Mouse (Mus musculus) liver, embryonic 15.5 days (tissue): Measurements from ENCODE around the gene Otud7b. TPM values are rescaled to one million over a fixed set of nuclear protein-coding genes. Genes with fewer than 3 reads are reported as not detected.

Source experiments
- ATAC-seq: fragments of 200-750 bp; cut with Nextera tagmentation; 2 replicates; pipeline ENCODE4 v1.8.0; 2017; ENCODE audit warnings: moderate number of reproducible peaks, mild to moderate bottlenecking, moderate library complexity; ENCODE audit not compliant: insufficient read depth
- H3K27ac ChIP-seq: fragments of 300-500 bp; sonication (generic); replicated peaks from 2 replicates; pipeline ENCODE4 v1.5.1; 2015; ENCODE audit warnings: mild to moderate bottlenecking, inconsistent platforms
- H3K27me3 ChIP-seq: fragments of 300-500 bp; sonication (generic); 2 replicates; pipeline ENCODE4 v1.6.1; 2015; ENCODE audit warnings: mild to moderate bottlenecking, inconsistent platforms
- H3K36me3 ChIP-seq: fragments of 300-500 bp; sonication (generic); replicated peaks from 2 replicates; pipeline ENCODE4 v1.6.1; 2015; ENCODE audit warnings: moderate library complexity, mild to moderate bottlenecking, inconsistent platforms
- H3K4me1 ChIP-seq: fragments of 300-500 bp; sonication (generic); replicated peaks from 2 replicates; pipeline ENCODE4 v1.6.1; 2015; ENCODE audit warnings: inconsistent platforms
- H3K4me2 ChIP-seq: fragments of 300-500 bp; sonication (generic); 2 replicates; pipeline ENCODE4 v1.6.1; 2015; ENCODE audit warnings: moderate library complexity, mild to moderate bottlenecking, inconsistent platforms
- H3K4me3 ChIP-seq: fragments of 300-500 bp; sonication (generic); replicated peaks from 2 replicates; pipeline ENCODE4 v1.5.1; 2015; ENCODE audit warnings: mild to moderate bottlenecking, inconsistent platforms
- H3K9ac ChIP-seq: fragments of 300-500 bp; sonication (generic); 2 replicates; pipeline ENCODE4 v1.6.1; 2015; ENCODE audit warnings: moderate library complexity, mild to moderate bottlenecking, inconsistent platforms
- H3K9me3 ChIP-seq: fragments of 300-500 bp; sonication (generic); replicated peaks from 2 replicates; pipeline ENCODE4 v1.6.1; 2016; ENCODE audit warnings: inconsistent platforms
- WGBS: fragments of 180-500 bp; shearing (Covaris S2); methylation state at CpG from one replicate; pipeline ENCODE4 v1.1.7; 2015; ENCODE audit warnings: mixed read lengths; ENCODE audit not compliant: insufficient replicate concordance; 5-methylcytosine and 5-hydroxymethylcytosine counted together
- polyA plus RNA-seq: library from polyadenylated mRNA; unstranded; fragments of >200 nt; fragmentation: Nextera tagmentation; extraction: Ambion mirVana; gene quantifications from 2 replicates; pipeline ENCODE4 v1.2.1, GENCODE M21; 2015

Otud7b gene
- 10.3 and 12.0 TPM in 2 replicates for polyA plus RNA-seq

DNA sequence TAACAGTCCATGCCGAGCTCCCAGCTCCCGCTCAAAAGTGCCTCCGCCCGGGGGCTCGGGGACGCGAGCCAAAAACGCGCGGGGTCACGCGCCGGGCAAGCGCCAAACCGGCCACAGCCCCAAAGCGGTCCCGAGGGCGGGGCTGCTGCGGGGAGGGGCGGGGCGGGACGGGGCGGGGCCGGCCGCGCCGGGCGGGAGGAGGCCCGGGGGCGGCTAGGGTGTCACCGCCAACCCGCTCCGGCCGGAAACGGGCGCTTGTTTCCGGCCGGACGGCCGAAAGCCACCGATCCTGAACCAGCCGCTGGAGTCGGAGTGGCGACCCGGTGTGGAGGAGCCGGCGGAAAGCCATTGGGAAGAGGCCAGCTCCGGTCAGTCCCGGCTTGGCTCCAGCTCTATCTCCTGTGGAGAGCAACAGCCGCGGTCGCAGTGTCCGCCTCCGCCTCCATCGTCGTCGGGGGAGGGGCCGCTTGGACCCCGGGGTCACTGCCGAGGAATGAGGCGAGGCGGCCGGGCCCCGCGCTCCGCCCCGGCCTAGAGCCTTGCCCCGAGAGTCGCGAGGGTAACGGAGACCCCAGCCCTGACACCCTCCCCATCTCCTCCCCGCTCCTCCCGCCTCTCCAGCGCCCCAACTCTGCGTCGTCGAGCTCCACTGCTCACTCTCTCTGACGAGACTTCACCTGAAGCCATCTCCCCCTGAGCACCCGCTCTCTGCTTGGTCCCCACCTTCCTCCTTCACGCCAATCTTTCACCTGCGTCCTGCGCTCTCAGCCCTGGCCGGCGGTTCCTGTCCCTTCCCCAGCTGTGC, at the start of gene Otud7b:
TSS of gene Otud7b (plus strand) at position 267 of the 805 bp plus-strand sequence.
- H3K4me2 ChIP-seq: peak within 1 kb of the TSS; percentile 83
- H3K4me1 ChIP-seq: peaks cover 45% of the 10 kb centered on the region
- peak within 1 kb of the TSS; percentile 96 for H3K4me3 ChIP-seq
- H3K27ac ChIP-seq: peak within 1 kb of the TSS; percentile 93
- 0 out of 2 replicates have a peak, but pooled peaks cover 2% of the 10 kb centered on the region for H3K36me3 ChIP-seq
- under 1% methylated on average over 84 of the region's 84 CpGs for WGBS
- ATAC-seq: peak; percentile 93
- H3K27me3 ChIP-seq: no peaks in the 10 kb centered on the region; the same call in 1 of the 2 replicates
- H3K9ac ChIP-seq: peak within 1 kb of the TSS; percentile 98
- H3K9me3 ChIP-seq: no peaks in the 10 kb centered on the region

- no peaks in the 10 kb centered on the region for H3K27me3 ChIP-seq
- 70% methylated on average over 6 of the region's 6 CpGs for WGBS
- no peak overlapping the region for H3K27ac ChIP-seq
- H3K9ac ChIP-seq: no peak overlapping the region
- H3K4me2 ChIP-seq: no peak overlapping the region
- peaks cover 20% of the 10 kb centered on the region for H3K4me1 ChIP-seq
- no peak overlapping the region for H3K4me3 ChIP-seq
- H3K9me3 ChIP-seq: no peaks in the 10 kb centered on the region
- H3K36me3 ChIP-seq: peaks cover 16% of the 10 kb centered on the region; the same call in 1 of the 2 replicates
- ATAC-seq: no peak
Measured at GRCm38 (mm10) chr3:96055294-96055693, 49.0 kb upstream of the Otud7b start.

GRCm38 (mm10) chr3:96056031-96056430, 48.3 kb upstream of the Otud7b start:
- ATAC-seq: no peak
- Histone ChIP-seq H3K27me3 (no peaks in the 10 kb centered on the region), H3K9ac (no peak overlapping the region), H3K4me3 (no peak overlapping the region), H3K27ac (no peak overlapping the region), H3K4me1 (peaks cover 20% of the 10 kb centered on the region), H3K9me3 (no peaks in the 10 kb centered on the region), H3K4me2 (no peak overlapping the region), H3K36me3 (peaks cover 11% of the 10 kb centered on the region; the same call in 1 of the 2 replicates)
- 76% methylated on average over 4 of the region's 4 CpGs for WGBS

DNA sequence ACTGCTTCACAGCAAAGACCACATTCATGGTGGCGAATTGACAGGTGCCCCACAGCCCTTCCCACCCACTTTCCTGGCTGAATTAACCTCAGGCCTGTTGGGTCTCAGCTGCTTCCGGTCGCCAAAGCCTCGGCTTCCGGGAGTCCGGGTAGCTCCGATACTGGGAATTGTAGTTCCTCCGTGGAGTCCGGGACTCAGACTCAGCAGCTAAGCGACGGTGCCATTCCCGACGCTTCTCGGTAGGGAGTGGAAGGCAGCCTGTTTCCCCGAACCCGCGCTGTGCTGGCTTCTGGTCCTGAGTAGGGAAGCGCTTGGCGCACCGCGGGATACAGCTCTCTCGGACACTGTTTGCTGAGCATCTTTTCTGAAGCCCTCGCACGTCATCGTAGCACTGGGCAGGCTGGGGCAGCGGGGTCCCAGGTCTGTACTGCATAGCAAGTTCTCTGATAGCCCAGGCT, 46.6 kb upstream of the Otud7b start:
- Histone ChIP-seq H3K4me2 (peak overlapping the region; percentile 89), H3K4me1 (peaks cover 20% of the 10 kb centered on the region), H3K27me3 (no peaks in the 10 kb centered on the region), H3K9me3 (no peaks in the 10 kb centered on the region), H3K9ac (peak overlapping the region; percentile 86), H3K36me3 (peaks cover 6% of the 10 kb centered on the region; the same call in 1 of the 2 replicates), H3K4me3 (peak overlapping the region; percentile 76), H3K27ac (peak overlapping the region; percentile 91)
- peak; percentile 92 for ATAC-seq
- under 1% methylated on average over 26 of the region's 26 CpGs for WGBS

- Histone ChIP-seq H3K4me1 (peaks cover 20% of the 10 kb centered on the region), H3K4me3 (peak within 1 kb of the TSS; percentile 76), H3K27ac (peak within 1 kb of the TSS; percentile 91), H3K36me3 (peaks cover 6% of the 10 kb centered on the region; the same call in 1 of the 2 replicates), H3K9ac (peak within 1 kb of the TSS; percentile 86), H3K27me3 (0 out of 2 replicates have a peak, but pooled peaks cover 3% of the 10 kb centered on the region), H3K9me3 (no peaks in the 10 kb centered on the region), H3K4me2 (peak within 1 kb of the TSS; percentile 89)
- peak; percentile 86 for ATAC-seq
- WGBS: 1% methylated on average over 18 of the region's 18 CpGs
Measured at GRCm38 (mm10) chr3:96058231-96058896, 46.0 kb upstream of the Otud7b start, which contains the start of gene Vps45. Vps45 (minus strand) TSS chr3:96058466.

- 64% methylated on average over 1 of the region's 1 CpGs for WGBS
- Histone ChIP-seq H3K4me3 (no peak overlapping the region), H3K4me1 (peaks cover 20% of the 10 kb centered on the region), H3K4me2 (no peak overlapping the region), H3K9ac (no peak overlapping the region), H3K27me3 (0 out of 2 replicates have a peak, but pooled peaks cover 3% of the 10 kb centered on the region), H3K27ac (no peak overlapping the region), H3K36me3 (no peaks in the 10 kb centered on the region; the same call in 1 of the 2 replicates), H3K9me3 (no peaks in the 10 kb centered on the region)
- ATAC-seq: no peak
Measured at GRCm38 (mm10) chr3:96060146-96060545, 44.2 kb upstream of the Otud7b start.

DNA sequence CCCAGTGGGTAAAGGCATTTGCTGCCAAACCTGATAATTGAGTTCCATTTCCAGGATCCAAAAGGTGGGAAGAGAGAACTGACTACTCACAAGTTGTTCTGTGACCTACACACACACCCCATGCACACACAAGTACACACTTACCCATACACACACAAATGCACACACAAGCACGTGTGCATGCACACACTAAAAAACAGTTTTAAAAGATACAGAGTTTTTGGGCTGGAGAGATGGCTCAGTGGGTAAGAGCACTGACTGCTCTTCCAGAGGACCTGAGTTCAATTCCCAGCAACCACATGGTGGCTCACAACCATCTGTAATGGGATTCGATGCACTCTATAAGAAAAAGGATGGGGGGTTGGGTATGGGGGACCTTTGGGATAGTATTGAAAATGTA, 41.0 kb upstream of the Otud7b start:
- Histone ChIP-seq H3K4me2 (no peak overlapping the region), H3K9me3 (no peaks in the 10 kb centered on the region), H3K4me1 (peaks cover 4% of the 10 kb centered on the region), H3K9ac (no peak overlapping the region), H3K27ac (no peak overlapping the region), H3K27me3 (0 out of 2 replicates have a peak, but pooled peaks cover 3% of the 10 kb centered on the region), H3K36me3 (no peaks in the 10 kb centered on the region), H3K4me3 (no peak overlapping the region)
- no peak for ATAC-seq
- 64% methylated on average over 2 of the region's 2 CpGs for WGBS

- ATAC-seq: no peak
- Histone ChIP-seq H3K27ac (no peak overlapping the region), H3K4me3 (no peak overlapping the region), H3K27me3 (0 out of 2 replicates have a peak, but pooled peaks cover 3% of the 10 kb centered on the region), H3K4me2 (no peak overlapping the region), H3K9me3 (no peaks in the 10 kb centered on the region), H3K36me3 (no peaks in the 10 kb centered on the region), H3K9ac (no peak overlapping the region), H3K4me1 (no peaks in the 10 kb centered on the region; the same call in 1 of the 2 replicates)
- WGBS: 74% methylated on average over 3 of the region's 3 CpGs
Measured at GRCm38 (mm10) chr3:96064217-96064616, 40.1 kb upstream of the Otud7b start.

DNA sequence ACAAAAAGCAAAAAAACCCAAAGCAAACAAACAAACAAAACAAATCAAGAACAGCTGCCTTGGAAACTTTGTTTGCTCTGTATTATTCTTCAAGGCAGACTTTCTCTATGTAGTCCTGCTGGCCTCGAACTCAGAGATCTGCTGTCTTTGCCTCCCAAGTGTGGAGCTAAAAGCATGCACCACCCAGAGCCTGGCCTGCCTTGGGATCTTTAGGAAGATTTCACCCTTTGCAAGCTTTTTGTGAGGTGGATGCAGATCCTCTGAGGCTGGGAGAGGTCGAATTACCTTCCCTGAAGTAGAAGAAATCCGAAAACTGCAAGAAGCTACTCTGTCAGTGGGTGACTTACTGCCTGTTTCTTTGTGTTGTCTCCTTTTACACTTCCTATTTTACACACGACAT, 39.2 kb upstream of the Otud7b start:
- H3K9ac ChIP-seq: no peak overlapping the region
- ATAC-seq: no peak
- H3K9me3 ChIP-seq: no peaks in the 10 kb centered on the region
- H3K4me1 ChIP-seq: no peaks in the 10 kb centered on the region; the same call in 1 of the 2 replicates
- no peaks in the 10 kb centered on the region for H3K36me3 ChIP-seq
- no peak overlapping the region for H3K4me2 ChIP-seq
- WGBS: 39% methylated on average over 4 of the region's 4 CpGs
- H3K4me3 ChIP-seq: no peak overlapping the region
- H3K27ac ChIP-seq: no peak overlapping the region
- 0 out of 2 replicates have a peak, but pooled peaks cover 3% of the 10 kb centered on the region for H3K27me3 ChIP-seq

DNA sequence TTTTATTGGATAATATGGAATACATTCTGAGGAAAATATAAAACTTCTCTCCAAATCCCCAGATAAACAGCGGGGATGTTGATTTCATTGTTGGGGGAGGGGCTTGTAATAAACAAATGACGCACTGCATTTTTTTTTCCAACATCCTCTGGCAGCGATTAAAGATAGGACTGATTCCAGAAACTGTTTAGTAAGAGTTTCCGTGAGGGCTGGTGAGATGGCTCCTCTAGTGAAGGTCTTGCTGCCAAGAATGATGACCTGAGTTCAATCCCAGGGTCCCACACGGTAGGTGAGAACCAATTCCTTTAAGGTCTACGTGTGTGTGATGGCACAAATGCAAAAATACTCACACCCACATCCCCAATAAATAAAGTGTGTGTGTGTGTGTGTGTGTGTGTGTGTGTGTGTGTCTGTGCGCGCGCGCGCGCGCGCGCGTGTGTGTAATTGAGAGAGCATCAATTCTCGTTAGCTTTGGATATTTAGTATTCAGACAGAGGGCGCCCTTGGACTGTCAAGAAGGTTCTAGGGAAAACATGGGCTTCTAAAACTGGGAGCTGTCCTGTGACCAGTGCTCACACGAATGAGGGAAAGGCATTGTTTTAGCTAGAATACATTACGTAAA, 38.5 kb upstream of the Otud7b start:
- Histone ChIP-seq H3K4me2 (peak overlapping the region; percentile 35), H3K4me3 (no peak overlapping the region)
- no peak for ATAC-seq

More for the DNA sequence above, 38.5 kb upstream of the Otud7b start:
- Histone ChIP-seq H3K27ac (no peak overlapping the region), H3K27me3 (0 out of 2 replicates have a peak, but pooled peaks cover 3% of the 10 kb centered on the region), H3K36me3 (no peaks in the 10 kb centered on the region), H3K4me1 (no peaks in the 10 kb centered on the region; the same call in 1 of the 2 replicates), H3K9me3 (no peaks in the 10 kb centered on the region), H3K9ac (no peak overlapping the region)
- 36% methylated on average over 20 of the region's 20 CpGs for WGBS
